Mouse (Mus musculus): ENCODE data around the gene Hdac5.

Gene Hdac5

GRCm38 (mm10) chr11:102236022-102236421 is 6.1 kb upstream of the Hdac5 start:
- no peak for DNase-seq (ENCODE audit: low spot score)

GRCm38 (mm10) chr11:102229331-102229953 is 524 bp downstream of the Hdac5 start:
- DNase-seq (ENCODE audit: low spot score) = no peak

GRCm38 (mm10) chr11:102228646-102229268 is 1.2 kb downstream of the Hdac5 start:
- no peak for DNase-seq (ENCODE audit: low spot score)

GRCm38 (mm10) chr11:102228191-102228545 is 1.8 kb downstream of the Hdac5 start:
- no peak for DNase-seq (ENCODE audit: low spot score)

- DNase-seq (ENCODE audit: low spot score) = no peak
Measured at GRCm38 (mm10) chr11:102227270-102228190, 2.4 kb downstream of the Hdac5 start.

GRCm38 (mm10) chr11:102226067-102226978 is 3.6 kb downstream of the Hdac5 start:
- no peak for DNase-seq (ENCODE audit: low spot score)

GRCm38 (mm10) chr11:102225221-102225620 is 4.7 kb downstream of the Hdac5 start:
- no peak for DNase-seq (ENCODE audit: low spot score)

- no peak for DNase-seq (ENCODE audit: low spot score)
Measured at GRCm38 (mm10) chr11:102224686-102225085, 5.3 kb downstream of the Hdac5 start.

- DNase-seq (ENCODE audit: low spot score) = no peak
Measured at GRCm38 (mm10) chr11:102223166-102223565, 6.8 kb downstream of the Hdac5 start.

GRCm38 (mm10) chr11:102221954-102222351 is 8.0 kb downstream of the Hdac5 start:
- no peak for DNase-seq (ENCODE audit: low spot score)

GRCm38 (mm10) chr11:102221243-102221953 is 8.6 kb downstream of the Hdac5 start:
- no peak for DNase-seq (ENCODE audit: low spot score)

- no peak for DNase-seq (ENCODE audit: low spot score)
Measured at GRCm38 (mm10) chr11:102220451-102220850, 9.5 kb downstream of the Hdac5 start.

- no peak for DNase-seq (ENCODE audit: low spot score)
Measured at GRCm38 (mm10) chr11:102219994-102220346, 10.0 kb downstream of the Hdac5 start.

GRCm38 (mm10) chr11:102219247-102219993 is 10.5 kb downstream of the Hdac5 start:
- DNase-seq (ENCODE audit: low spot score) = no peak

- DNase-seq (ENCODE audit: low spot score) = peak; percentile 95
Measured at GRCm38 (mm10) chr11:102218783-102219182, 11.2 kb downstream of the Hdac5 start.

- DNase-seq (ENCODE audit: low spot score) = no peak
Measured at GRCm38 (mm10) chr11:102217876-102218430, 12.0 kb downstream of the Hdac5 start.

- no peak for DNase-seq (ENCODE audit: low spot score)
Measured at GRCm38 (mm10) chr11:102217396-102217795, 12.6 kb downstream of the Hdac5 start.

- DNase-seq (ENCODE audit: low spot score) = no peak
Measured at GRCm38 (mm10) chr11:102216886-102217240, 13.1 kb downstream of the Hdac5 start.

- DNase-seq (ENCODE audit: low spot score) = no peak
Measured at GRCm38 (mm10) chr11:102216056-102216885, 13.7 kb downstream of the Hdac5 start.
